Mouse (Mus musculus) embryonic facial prominence, embryonic 11.5 days (tissue): ENCODE measurements around the gene Fgfr2. TPM values are rescaled to one million over a fixed set of nuclear protein-coding genes. Genes with fewer than 3 reads are reported as not detected.

Experiments used
- ATAC-seq: fragments of 200-750 bp; cut with Nextera tagmentation; replicated peaks from 2 replicates; pipeline ENCODE4 v1.8.0; 2017; ENCODE audit warnings: low read depth; ENCODE audit not compliant: insufficient number of reproducible peaks, low FRiP score, low TSS enrichment
- DNase-seq: peaks from one replicate; pipeline ENCODE4 v3.0.0-alpha.2; 2015; ENCODE audit warnings: low spot score
- H3K27ac ChIP-seq: fragments of 300-500 bp; sonication (generic); replicated peaks from 2 replicates; pipeline ENCODE4 v1.5.1; 2014; ENCODE audit warnings: mild to moderate bottlenecking, low read depth, low read length, control low read depth
- H3K27me3 ChIP-seq: fragments of 300-500 bp; sonication (generic); 2 replicates; pipeline ENCODE4 v1.6.1; 2014; ENCODE audit warnings: mild to moderate bottlenecking, low read length, moderate library complexity, mixed read lengths; ENCODE audit not compliant: control insufficient read depth, insufficient read depth
- H3K36me3 ChIP-seq: fragments of 300-500 bp; sonication (generic); replicated peaks from 2 replicates; pipeline ENCODE4 v1.6.1; 2014; ENCODE audit warnings: low read depth, mild to moderate bottlenecking, low read length, moderate library complexity, mixed read lengths; ENCODE audit not compliant: control insufficient read depth, insufficient read depth
- H3K4me1 ChIP-seq: fragments of 300-500 bp; sonication (generic); 2 replicates; pipeline ENCODE4 v1.6.1; 2014; ENCODE audit warnings: low read length, mixed read lengths; ENCODE audit not compliant: control insufficient read depth, insufficient read depth
- H3K4me2 ChIP-seq: fragments of 300-500 bp; sonication (generic); 2 replicates; pipeline ENCODE4 v1.6.1; 2014; ENCODE audit warnings: low read depth, mild to moderate bottlenecking, control low read depth, low read length, moderate library complexity
- H3K4me3 ChIP-seq: fragments of 300-500 bp; sonication (generic); 2 replicates; pipeline ENCODE4 v1.5.1; 2014; ENCODE audit warnings: low read depth, low read length, control low read depth
- H3K9ac ChIP-seq: fragments of 300-500 bp; sonication (generic); replicated peaks from 2 replicates; pipeline ENCODE4 v1.6.1; 2014; ENCODE audit warnings: mild to moderate bottlenecking, control low read depth, low read length
- H3K9me3 ChIP-seq: fragments of 300-500 bp; sonication (generic); replicated peaks from 2 replicates; pipeline ENCODE4 v1.6.1; 2016; ENCODE audit warnings: mild to moderate bottlenecking, low read length, inconsistent platforms, mixed read lengths; ENCODE audit not compliant: control insufficient read depth
- WGBS: fragments of 180-500 bp; shearing (Covaris S2); extraction: QIAGEN DNeasy Blood & Tissue Kit; methylation state at CpG from one replicate; pipeline ENCODE4 v1.1.7; 2014; 5-methylcytosine and 5-hydroxymethylcytosine counted together
- polyA plus RNA-seq: library from polyadenylated mRNA; unstranded; fragments of >200 nt; fragmentation: Nextera tagmentation; extraction: Ambion mirVana; gene quantifications from 2 replicates; pipeline ENCODE4 v1.2.1, GENCODE M21; 2014

The Fgfr2 gene
- polyA plus RNA-seq, 1 experiment from 2014 or later: 75.6 TPM

DNA sequence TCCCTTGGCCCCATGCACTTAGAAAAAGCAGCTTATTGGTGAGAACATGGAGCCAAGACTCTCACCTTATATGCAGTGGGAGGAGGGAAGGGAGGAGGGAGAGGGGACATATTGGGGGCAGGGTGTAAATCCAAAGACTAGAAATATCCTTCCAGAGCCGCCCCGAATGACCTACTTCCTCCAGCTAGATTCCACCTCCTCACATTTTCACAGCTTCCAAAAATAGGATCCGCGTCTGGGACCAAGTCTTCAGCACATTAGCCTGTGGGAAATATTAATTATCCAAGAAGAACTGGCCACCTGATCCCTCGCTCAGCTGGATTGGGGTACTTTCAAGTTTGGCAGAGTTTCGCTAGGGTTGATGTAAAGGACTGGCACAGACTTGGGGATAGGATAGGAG lies 683.2 kb downstream of the Fgfr2 start:
- no peak for ATAC-seq
- H3K27me3 ChIP-seq: no peaks in the 10 kb centered on the region
- H3K9ac ChIP-seq: no peak overlapping the region
- no peak overlapping the region for H3K4me2 ChIP-seq
- H3K27ac ChIP-seq: no peak overlapping the region
- DNase-seq: no peak
- WGBS: 90% methylated on average over 6 of the region's 6 CpGs
- no peaks in the 10 kb centered on the region for H3K36me3 ChIP-seq
- H3K4me3 ChIP-seq: no peak overlapping the region
- no peaks in the 10 kb centered on the region for H3K9me3 ChIP-seq
- H3K4me1 ChIP-seq: no peaks in the 10 kb centered on the region

- Histone ChIP-seq H3K4me2 (no peak overlapping the region), H3K27ac (no peak overlapping the region), H3K9ac (no peak overlapping the region), H3K36me3 (no peaks in the 10 kb centered on the region), H3K27me3 (no peaks in the 10 kb centered on the region), H3K9me3 (no peaks in the 10 kb centered on the region), H3K4me1 (no peaks in the 10 kb centered on the region), H3K4me3 (no peak overlapping the region)
- 78% methylated on average over 6 of the region's 6 CpGs for WGBS
- ATAC-seq (no peak), DNase-seq (no peak)
Measured at GRCm38 (mm10) chr7:132438060-132438459, 685.1 kb downstream of the Fgfr2 start.

DNA sequence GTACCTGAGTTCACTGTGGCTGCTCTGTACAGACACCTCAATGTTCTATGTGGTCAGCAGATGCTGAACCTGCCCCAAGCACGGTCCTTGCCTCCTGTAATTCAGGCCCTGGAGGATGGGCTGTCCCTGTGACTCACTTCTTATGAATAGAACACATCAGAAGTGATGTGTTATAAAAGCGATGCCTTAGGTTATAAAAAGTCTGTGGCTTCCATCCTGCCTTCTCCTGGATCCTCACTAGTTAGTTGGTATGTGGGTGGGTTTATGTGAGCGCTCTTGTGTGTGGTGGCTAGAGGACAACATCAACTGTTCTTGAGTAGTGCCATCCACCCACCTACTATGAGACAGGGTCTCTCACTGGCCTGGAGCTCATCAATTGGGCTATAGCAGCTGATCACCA lies 685.7 kb downstream of the Fgfr2 start:
- H3K9ac ChIP-seq: no peak overlapping the region
- H3K4me2 ChIP-seq: no peak overlapping the region
- no peaks in the 10 kb centered on the region for H3K9me3 ChIP-seq
- 92% methylated on average over 3 of the region's 3 CpGs for WGBS
- H3K27ac ChIP-seq: no peak overlapping the region
- no peaks in the 10 kb centered on the region for H3K36me3 ChIP-seq
- ATAC-seq (no peak), DNase-seq (no peak)
- H3K4me3 ChIP-seq: no peak overlapping the region
- H3K27me3 ChIP-seq: no peaks in the 10 kb centered on the region
- H3K4me1 ChIP-seq: no peaks in the 10 kb centered on the region

DNA sequence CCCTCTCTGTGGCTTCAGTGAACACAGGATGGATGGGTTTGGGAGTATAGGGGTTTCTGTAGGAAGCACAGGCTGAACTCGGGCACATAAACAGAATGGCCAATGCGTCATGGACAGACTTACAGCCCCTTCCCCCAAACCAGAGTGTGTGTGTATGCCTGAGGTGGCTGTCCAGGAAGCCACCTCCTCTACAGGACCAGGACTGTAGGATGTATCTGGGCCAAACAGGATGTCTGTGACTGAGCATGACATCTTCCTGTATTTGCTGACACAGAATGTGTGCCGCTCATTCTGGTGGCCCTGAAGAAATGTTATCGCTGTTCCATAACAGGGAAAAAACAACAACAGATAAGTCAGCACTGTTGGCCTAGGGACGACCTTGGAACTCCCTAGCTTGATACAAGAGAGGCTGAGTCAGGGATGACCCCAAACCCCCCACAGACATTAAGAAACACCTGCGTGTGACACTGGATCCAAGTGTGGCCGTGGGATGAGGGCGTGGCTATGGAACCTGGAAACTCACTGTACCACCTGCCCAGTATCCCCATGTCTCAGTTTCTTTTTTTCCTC lies 687.6 kb downstream of the Fgfr2 start:
- no peaks in the 10 kb centered on the region for H3K4me1 ChIP-seq
- H3K4me3 ChIP-seq: no peak overlapping the region
- no peak; the same call in 1 of the 2 replicates for ATAC-seq
- H3K27ac ChIP-seq: no peak overlapping the region
- DNase-seq: no peak
- 83% methylated on average over 8 of the region's 8 CpGs for WGBS
- no peaks in the 10 kb centered on the region for H3K9me3 ChIP-seq
- H3K9ac ChIP-seq: no peak overlapping the region
- H3K36me3 ChIP-seq: no peaks in the 10 kb centered on the region
- no peak overlapping the region for H3K4me2 ChIP-seq
- no peaks in the 10 kb centered on the region for H3K27me3 ChIP-seq

GRCm38 (mm10) chr7:132429324-132429723 lies 693.8 kb downstream of the Fgfr2 start:
- Histone ChIP-seq H3K4me3 (no peak overlapping the region), H3K27me3 (no peaks in the 10 kb centered on the region), H3K4me2 (no peak overlapping the region), H3K36me3 (no peaks in the 10 kb centered on the region), H3K9ac (no peak overlapping the region), H3K9me3 (no peaks in the 10 kb centered on the region), H3K27ac (no peak overlapping the region), H3K4me1 (no peaks in the 10 kb centered on the region)
- DNase-seq (no peak), ATAC-seq (no peak)
- 74% methylated on average over 4 of the region's 4 CpGs for WGBS

DNA sequence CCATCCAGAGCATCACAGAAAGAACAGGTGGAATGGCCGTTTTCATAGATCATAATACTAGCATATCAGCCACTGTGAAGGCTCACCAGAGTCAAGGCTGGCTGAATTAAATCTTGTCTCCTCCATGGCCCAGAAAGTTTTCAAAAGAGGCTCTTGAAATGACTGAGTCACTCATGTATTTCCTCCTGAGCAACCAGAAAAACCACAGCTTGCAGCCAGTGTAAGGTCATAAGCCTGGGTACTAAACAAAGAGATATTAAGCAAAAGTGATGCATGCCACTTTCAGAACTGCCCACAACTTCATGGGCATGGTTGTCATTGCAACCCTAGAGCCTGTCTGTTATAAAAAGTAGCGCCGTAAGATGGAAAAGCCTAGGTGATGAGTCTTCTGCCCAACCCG lies 694.8 kb downstream of the Fgfr2 start:
- H3K27me3 ChIP-seq: no peaks in the 10 kb centered on the region
- no peak overlapping the region for H3K4me3 ChIP-seq
- ATAC-seq (no peak), DNase-seq (no peak)
- no peak overlapping the region for H3K9ac ChIP-seq
- H3K9me3 ChIP-seq: no peaks in the 10 kb centered on the region
- H3K4me1 ChIP-seq: no peaks in the 10 kb centered on the region
- no peaks in the 10 kb centered on the region for H3K36me3 ChIP-seq
- no peak overlapping the region for H3K27ac ChIP-seq
- no peak overlapping the region for H3K4me2 ChIP-seq
- 96% methylated on average over 4 of the region's 4 CpGs for WGBS

GRCm38 (mm10) chr7:132426069-132426468 lies 697.1 kb downstream of the Fgfr2 start:
- ATAC-seq: no peak
- 83% methylated on average over 5 of the region's 5 CpGs for WGBS

DNA sequence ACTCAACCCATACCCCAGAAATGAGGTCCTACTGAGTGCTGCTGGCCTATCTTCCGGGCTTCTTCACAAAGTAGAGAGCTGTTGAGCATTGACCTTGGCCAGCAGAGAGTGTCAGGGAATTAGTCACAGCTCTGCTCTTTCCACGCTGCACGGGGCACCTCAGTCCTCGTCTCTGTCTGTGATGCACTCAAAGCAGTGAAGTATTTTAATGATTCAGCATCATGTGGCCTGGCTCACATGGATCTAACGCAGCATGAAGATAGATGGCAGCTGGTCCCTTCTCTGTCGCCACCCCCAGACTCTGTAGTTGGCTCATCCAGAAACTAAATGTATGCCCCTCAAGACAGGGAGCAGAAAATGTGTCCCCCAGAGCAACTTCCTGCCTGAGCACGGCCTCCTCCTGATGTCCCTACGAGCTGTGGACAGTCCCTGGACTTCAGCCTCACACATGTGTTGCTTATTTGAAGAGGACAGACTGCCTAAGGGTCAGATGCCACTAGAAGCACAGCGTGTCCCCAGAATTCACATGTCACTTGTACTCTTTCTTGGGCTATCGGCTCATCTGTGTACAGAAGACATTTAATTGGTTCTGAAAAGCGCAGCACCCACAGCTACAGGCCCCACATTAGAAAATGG lies 697.7 kb downstream of the Fgfr2 start:
- WGBS: 66% methylated on average over 11 of the region's 11 CpGs
- ATAC-seq: no peak

More at GRCm38 (mm10) chr7:132426069-132426468, 697.1 kb downstream of the Fgfr2 start:
- DNase-seq: no peak
- Histone ChIP-seq H3K36me3 (no peaks in the 10 kb centered on the region), H3K4me1 (no peaks in the 10 kb centered on the region), H3K9ac (no peak overlapping the region), H3K4me3 (no peak overlapping the region), H3K27me3 (no peaks in the 10 kb centered on the region), H3K4me2 (no peak overlapping the region), H3K27ac (no peak overlapping the region), H3K9me3 (no peaks in the 10 kb centered on the region)

More for the DNA sequence above, 697.7 kb downstream of the Fgfr2 start:
- Histone ChIP-seq H3K4me1 (no peaks in the 10 kb centered on the region), H3K27ac (no peak overlapping the region), H3K4me3 (no peak overlapping the region), H3K27me3 (no peaks in the 10 kb centered on the region), H3K4me2 (no peak overlapping the region), H3K9me3 (no peaks in the 10 kb centered on the region), H3K9ac (no peak overlapping the region), H3K36me3 (no peaks in the 10 kb centered on the region)
- no peak for DNase-seq
